Mouse (Mus musculus) stomach, embryonic 16.5 days (tissue): Measurements from ENCODE around the gene Ryr1. TPM values are rescaled to one million over a fixed set of nuclear protein-coding genes. Genes with fewer than 3 reads are reported as not detected.

Source experiments
- ATAC-seq: fragments of 200-750 bp; cut with Nextera tagmentation; 2 replicates; pipeline ENCODE4 v1.8.0; 2017; ENCODE audit warnings: moderate number of reproducible peaks, moderate TSS enrichment; ENCODE audit not compliant: insufficient read depth, low FRiP score
- H3K27ac ChIP-seq: fragments of 300-500 bp; sonication (generic); 2 replicates; pipeline ENCODE4 v1.5.1; 2014; ENCODE audit warnings: low read length
- H3K27me3 ChIP-seq: fragments of 300-500 bp; sonication (generic); 2 replicates; pipeline ENCODE4 v1.6.1; 2014; ENCODE audit warnings: low read length, control low read depth, mixed read lengths; ENCODE audit not compliant: control insufficient read depth, insufficient read depth
- H3K36me3 ChIP-seq: fragments of 300-500 bp; sonication (generic); 2 replicates; pipeline ENCODE4 v1.6.1; 2014; ENCODE audit warnings: low read length; ENCODE audit not compliant: control insufficient read depth, insufficient read depth
- H3K4me1 ChIP-seq: fragments of 300-500 bp; sonication (generic); 2 replicates; pipeline ENCODE4 v1.6.1; 2014; ENCODE audit warnings: low read length, control low read depth, mixed read lengths; ENCODE audit not compliant: control insufficient read depth, insufficient read depth
- H3K4me2 ChIP-seq: fragments of 300-500 bp; sonication (generic); 2 replicates; pipeline ENCODE4 v1.6.1; 2014; ENCODE audit warnings: low read depth, low read length, mixed read lengths
- H3K4me3 ChIP-seq: fragments of 300-500 bp; sonication (generic); replicated peaks from 2 replicates; pipeline ENCODE4 v1.5.1; 2014; ENCODE audit warnings: mild to moderate bottlenecking, low read length
- H3K9ac ChIP-seq: fragments of 300-500 bp; sonication (generic); 2 replicates; pipeline ENCODE4 v1.6.1; 2014; ENCODE audit warnings: low read length
- H3K9me3 ChIP-seq: fragments of 300-500 bp; sonication (generic); replicated peaks from 2 replicates; pipeline ENCODE4 v1.6.1; 2016; ENCODE audit warnings: low read length, control low read depth; ENCODE audit not compliant: control insufficient read depth
- WGBS: fragments of 180-500 bp; shearing (Covaris S2); extraction: QIAGEN DNeasy Blood & Tissue Kit; methylation state at CpG from one replicate; pipeline ENCODE4 v1.1.7; 2014; 5-methylcytosine and 5-hydroxymethylcytosine counted together
- polyA plus RNA-seq: library from polyadenylated mRNA; unstranded; fragments of >200 nt; fragmentation: Nextera tagmentation; extraction: Ambion mirVana; gene quantifications from 2 replicates; pipeline ENCODE4 v1.2.1, GENCODE M21; 2015

Gene Ryr1
- polyA plus RNA-seq, 1 experiment from 2014 or later: 2.6 TPM

- Histone ChIP-seq H3K36me3 (no peaks in the 10 kb centered on the region), H3K9ac (no peak overlapping the region), H3K27ac (no peak overlapping the region), H3K4me1 (peaks cover 26% of the 10 kb centered on the region), H3K4me3 (no peak overlapping the region), H3K9me3 (no peaks in the 10 kb centered on the region), H3K4me2 (no peak overlapping the region), H3K27me3 (peaks cover 14% of the 10 kb centered on the region)
- 28% methylated on average over 19 of the region's 19 CpGs for WGBS
- ATAC-seq: no peak
These were observed 42.7 kb upstream of the Ryr1 start for GRCm38 (mm10) chr7:29167656-29168055.

DNA sequence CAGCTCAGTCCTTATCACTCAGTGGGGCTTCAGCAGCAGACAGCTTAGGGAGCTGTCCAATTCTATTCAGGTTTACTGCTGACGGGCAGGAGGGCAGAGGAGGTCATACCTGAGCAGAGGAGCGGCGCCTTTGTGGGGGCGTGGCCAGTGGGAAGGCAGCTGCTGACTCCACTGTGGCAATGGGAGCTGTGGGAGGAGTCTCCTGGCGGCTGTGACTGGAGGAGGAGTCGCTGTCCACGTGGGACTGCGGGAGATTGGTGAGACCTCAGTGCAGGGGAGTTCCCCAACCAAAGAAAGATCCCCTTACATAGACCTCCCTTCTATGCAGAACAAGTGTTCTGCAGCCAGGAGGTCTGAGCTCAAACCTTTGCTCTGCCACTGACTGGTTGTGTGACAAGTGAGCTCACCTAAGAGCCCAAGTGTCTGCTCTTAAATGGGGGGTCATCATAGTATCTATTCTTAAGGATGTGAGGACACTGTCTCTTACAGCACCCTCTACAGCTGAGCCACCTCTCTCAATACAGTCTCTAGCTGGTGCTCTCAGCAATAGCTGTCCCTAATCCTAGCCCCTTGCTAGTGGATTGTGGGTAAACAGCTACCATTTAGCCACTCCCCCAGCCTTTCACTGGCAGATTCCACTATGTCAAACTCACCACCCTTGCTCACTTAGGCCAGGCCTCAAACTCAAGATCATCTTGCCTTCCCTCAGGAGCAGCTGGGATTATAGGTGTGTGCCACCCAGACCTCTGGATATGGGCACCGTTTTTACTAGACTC, 38.0 kb upstream of the Ryr1 start:
- H3K27ac ChIP-seq: no peak overlapping the region
- H3K4me2 ChIP-seq: no peak overlapping the region
- no peaks in the 10 kb centered on the region for H3K36me3 ChIP-seq
- no peak overlapping the region for H3K4me3 ChIP-seq
- no peaks in the 10 kb centered on the region for H3K27me3 ChIP-seq
- 15% methylated on average over 9 of the region's 9 CpGs for WGBS
- H3K9me3 ChIP-seq: no peaks in the 10 kb centered on the region
- peaks cover 4% of the 10 kb centered on the region for H3K4me1 ChIP-seq
- no peak overlapping the region for H3K9ac ChIP-seq
- ATAC-seq: peak; percentile 81; the same call in 1 of the 2 replicates

DNA sequence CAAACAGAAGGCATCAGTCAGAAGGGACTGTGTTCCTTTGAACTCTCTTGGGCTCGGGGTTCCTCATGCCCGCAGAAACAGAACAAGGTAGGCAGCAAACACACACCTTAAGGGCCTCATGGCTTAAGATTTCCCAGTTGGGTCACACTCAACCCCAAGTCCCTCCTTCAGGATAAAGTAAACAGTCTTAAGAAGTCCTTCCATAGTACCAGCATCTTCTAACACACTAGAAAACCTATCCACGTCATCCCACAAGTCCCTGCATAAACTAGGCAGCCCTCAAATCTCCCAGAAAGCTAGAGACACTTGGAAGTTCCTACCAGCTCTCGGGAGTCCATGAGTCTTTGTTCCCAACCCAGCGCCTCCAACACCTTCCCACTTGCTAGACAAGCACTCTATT, 37.3 kb upstream of the Ryr1 start:
- H3K27ac ChIP-seq: no peak overlapping the region
- WGBS: 57% methylated on average over 5 of the region's 5 CpGs
- H3K4me3 ChIP-seq: no peak overlapping the region

DNA sequence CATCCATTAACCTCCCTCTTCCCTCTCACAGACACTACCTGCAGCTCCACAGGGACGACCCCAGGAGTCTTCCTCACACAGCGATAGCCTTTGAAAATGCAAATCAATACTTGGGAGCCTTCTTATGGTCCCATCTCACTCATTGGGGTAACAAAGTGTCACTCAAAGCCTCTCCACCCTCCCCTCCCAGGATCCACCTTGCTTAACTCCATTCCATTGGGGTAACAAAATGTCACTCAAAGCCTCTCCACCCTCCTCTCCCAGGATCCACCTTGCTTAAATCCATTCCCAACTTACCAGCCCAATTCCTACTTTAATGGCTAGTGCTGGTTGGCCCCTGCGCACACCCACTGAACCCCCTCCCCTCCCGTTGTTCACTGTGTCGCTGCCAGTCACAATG, 33.3 kb upstream of the Ryr1 start:
- Histone ChIP-seq H3K4me3 (no peak overlapping the region), H3K9ac (no peak overlapping the region), H3K27me3 (no peaks in the 10 kb centered on the region), H3K36me3 (no peaks in the 10 kb centered on the region), H3K27ac (no peak overlapping the region), H3K4me1 (peaks cover 8% of the 10 kb centered on the region; the same call in 1 of the 2 replicates), H3K9me3 (no peaks in the 10 kb centered on the region), H3K4me2 (no peak overlapping the region)
- no peak for ATAC-seq
- WGBS: 2% methylated on average over 5 of the region's 5 CpGs

More for the DNA sequence above, 37.3 kb upstream of the Ryr1 start:
- H3K27me3 ChIP-seq: no peaks in the 10 kb centered on the region
- no peak overlapping the region for H3K4me2 ChIP-seq
- H3K4me1 ChIP-seq: peaks cover 4% of the 10 kb centered on the region; the same call in 1 of the 2 replicates
- no peak for ATAC-seq
- H3K36me3 ChIP-seq: no peaks in the 10 kb centered on the region
- no peak overlapping the region for H3K9ac ChIP-seq
- H3K9me3 ChIP-seq: no peaks in the 10 kb centered on the region

DNA sequence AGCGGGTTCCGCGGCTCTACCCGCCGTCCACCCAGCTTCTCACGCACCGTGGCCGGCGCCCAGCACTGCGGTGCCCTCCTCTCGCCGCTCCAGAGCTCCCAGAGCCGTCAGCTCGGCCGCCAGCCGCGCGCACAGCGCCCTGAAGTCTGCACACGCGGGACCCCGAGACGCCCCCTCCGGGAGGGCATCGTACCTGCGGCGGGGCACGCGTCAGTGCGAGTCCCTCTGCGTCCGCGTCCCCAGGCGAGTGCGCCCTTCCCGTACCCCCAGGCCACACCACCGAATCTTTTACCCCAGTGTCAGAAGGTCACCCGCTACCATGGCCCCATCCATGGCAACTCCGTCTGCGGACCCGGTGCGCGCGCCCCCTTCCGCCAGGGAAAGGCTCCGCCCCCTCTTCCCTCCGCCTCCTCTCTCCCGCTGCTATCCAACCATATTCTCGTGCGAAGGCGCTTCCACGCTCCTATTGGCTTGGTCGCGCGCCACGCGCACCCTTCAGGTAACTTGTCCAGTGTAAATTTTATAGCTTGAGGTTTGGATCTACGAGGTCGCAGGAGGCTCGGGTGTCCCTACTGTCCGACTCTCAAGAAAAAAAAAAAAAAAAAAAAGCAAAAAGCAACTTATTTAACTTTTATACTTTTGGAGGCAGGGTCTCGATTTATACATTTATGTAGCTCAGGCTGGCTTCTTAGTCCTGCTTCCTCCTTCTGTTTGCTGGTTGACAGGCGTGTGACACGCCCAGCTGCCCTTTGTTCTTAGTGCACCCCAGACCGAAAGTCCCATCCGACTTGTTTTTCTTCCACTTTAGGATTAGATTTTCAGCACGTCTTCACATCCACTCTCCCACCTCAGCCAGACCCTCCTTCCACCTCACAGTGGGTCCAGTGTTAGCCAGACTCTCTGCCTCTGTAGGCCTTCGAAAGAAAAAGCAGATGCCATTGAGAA, 31.1 kb upstream of the Ryr1 start, which contains the start of gene Fam98c:
Fam98c (minus strand) TSS at position 397 of the 945 bp plus-strand sequence.
- Histone ChIP-seq H3K27ac (peak within 1 kb of the TSS; percentile 84), H3K4me1 (0 out of 2 replicates have a peak, but pooled peaks cover 4% of the 10 kb centered on the region), H3K9ac (peak within 1 kb of the TSS; percentile 76), H3K4me3 (peak within 1 kb of the TSS; percentile 69), H3K27me3 (no peaks in the 10 kb centered on the region), H3K4me2 (peak within 1 kb of the TSS; percentile 74), H3K9me3 (no peaks in the 10 kb centered on the region), H3K36me3 (no peaks in the 10 kb centered on the region)
- WGBS: 3% methylated on average over 68 of the region's 68 CpGs
- ATAC-seq: peak; percentile 81

GRCm38 (mm10) chr7:29155196-29155837, 30.3 kb upstream of the Ryr1 start:
- Histone ChIP-seq H3K4me1 (0 out of 2 replicates have a peak, but pooled peaks cover 4% of the 10 kb centered on the region), H3K9me3 (no peaks in the 10 kb centered on the region), H3K27me3 (no peaks in the 10 kb centered on the region), H3K4me2 (peak overlapping the region; percentile 74), H3K9ac (peak overlapping the region; percentile 76), H3K4me3 (peak overlapping the region; percentile 69), H3K27ac (peak overlapping the region; percentile 84), H3K36me3 (no peaks in the 10 kb centered on the region)
- peak; percentile 90 for ATAC-seq
- WGBS: 7% methylated on average over 37 of the region's 37 CpGs

GRCm38 (mm10) chr7:29154018-29154720, 29.2 kb upstream of the Ryr1 start:
- H3K27me3 ChIP-seq: no peaks in the 10 kb centered on the region
- no peaks in the 10 kb centered on the region for H3K36me3 ChIP-seq
- H3K4me3 ChIP-seq: no peak overlapping the region
- no peak for ATAC-seq
- no peak overlapping the region for H3K9ac ChIP-seq
- H3K4me2 ChIP-seq: no peak overlapping the region
- H3K9me3 ChIP-seq: no peaks in the 10 kb centered on the region
- 0 out of 2 replicates have a peak, but pooled peaks cover 4% of the 10 kb centered on the region for H3K4me1 ChIP-seq
- H3K27ac ChIP-seq: no peak overlapping the region
- WGBS: 96% methylated on average over 14 of the region's 14 CpGs

GRCm38 (mm10) chr7:29151486-29151885, 26.5 kb upstream of the Ryr1 start:
- ATAC-seq: no peak
- H3K9ac ChIP-seq: no peak overlapping the region
- H3K27me3 ChIP-seq: no peaks in the 10 kb centered on the region
- H3K4me3 ChIP-seq: no peak overlapping the region
- 0 out of 2 replicates have a peak, but pooled peaks cover 4% of the 10 kb centered on the region for H3K4me1 ChIP-seq
- no peaks in the 10 kb centered on the region for H3K36me3 ChIP-seq
- no peak overlapping the region for H3K27ac ChIP-seq
- no peak overlapping the region for H3K4me2 ChIP-seq
- WGBS: 65% methylated on average over 10 of the region's 10 CpGs
- H3K9me3 ChIP-seq: no peaks in the 10 kb centered on the region
